Mouse (Mus musculus) embryo, embryonic 11.5 days (tissue): ENCODE results near the gene Gm10487.
"Not testable (repeated sequence)": the region's sequence is repeated elsewhere in the genome, so short reads cannot be mapped to it uniquely, and the experiment has no call there.

ENCODE experiments used
- DNase-seq: peaks from one replicate; pipeline ENCODE4 v3.0.0-alpha.2; 2012; ENCODE audit warnings: low read depth, low spot score

Gm10487 gene

GRCm38 (mm10) chrX:30843369-30843768 is at the start of gene Gm10487:
Gene Gm10487, minus strand, starts transcription at chrX:30843469.
- DNase-seq, result not testable (repeated sequence)
